Mouse (Mus musculus) hindbrain, postnatal 0 days (tissue): ENCODE measurements around the gene Flrt2. TPM values are rescaled to one million over a fixed set of nuclear protein-coding genes. Genes with fewer than 3 reads are reported as not detected.
A peak's percentile ranks its signal among the peaks of the same experiment; 100 is the strongest.
"Not testable (repeated sequence)": the region's sequence is repeated elsewhere in the genome, so short reads cannot be mapped to it uniquely, and the experiment has no call there.

Source experiments
- ATAC-seq: fragments of 200-750 bp; cut with Nextera tagmentation; 2 replicates; pipeline ENCODE4 v1.8.0; 2017; ENCODE audit warnings: mild to moderate bottlenecking, moderate TSS enrichment, moderate library complexity
- DNase-seq: peaks from one replicate; pipeline ENCODE4 v3.0.0-alpha.2; 2015; ENCODE audit warnings: low spot score
- H3K27ac ChIP-seq: fragments of 300-500 bp; sonication (generic); 2 replicates; pipeline ENCODE4 v1.5.1; 2014; ENCODE audit warnings: mild to moderate bottlenecking
- H3K27me3 ChIP-seq: fragments of 300-500 bp; sonication (generic); 2 replicates; pipeline ENCODE4 v1.6.1; 2014; ENCODE audit warnings: low read length, mixed read lengths; ENCODE audit not compliant: insufficient read depth
- H3K36me3 ChIP-seq: fragments of 300-500 bp; sonication (generic); 2 replicates; pipeline ENCODE4 v1.6.1; 2014; ENCODE audit warnings: low read length, mixed read lengths; ENCODE audit not compliant: insufficient read depth
- H3K4me1 ChIP-seq: fragments of 300-500 bp; sonication (generic); 2 replicates; pipeline ENCODE4 v1.6.1; 2014; ENCODE audit warnings: antibody characterized with exemption, low read length, mixed read lengths; ENCODE audit not compliant: insufficient read depth
- H3K4me2 ChIP-seq: fragments of 300-500 bp; sonication (generic); 2 replicates; pipeline ENCODE4 v1.6.1; 2014; ENCODE audit warnings: low read depth, mild to moderate bottlenecking, low read length, moderate library complexity, mixed read lengths
- H3K4me3 ChIP-seq: fragments of 300-500 bp; sonication (generic); 2 replicates; pipeline ENCODE4 v1.5.1; 2014; ENCODE audit warnings: low read length
- H3K9ac ChIP-seq: fragments of 300-500 bp; sonication (generic); replicated peaks from 2 replicates; pipeline ENCODE4 v1.6.1; 2014; ENCODE audit warnings: mild to moderate bottlenecking, low read length, moderate library complexity, mixed read lengths
- H3K9me3 ChIP-seq: fragments of 300-500 bp; sonication (generic); 2 replicates; pipeline ENCODE4 v1.6.1; 2016; ENCODE audit warnings: low read length, mixed read lengths
- CTCF ChIP-seq: IDR thresholded peaks from 2 replicates; pipeline ENCODE4 v1.5.1; 2016; ENCODE audit warnings: antibody characterized with exemption, control low read depth, low read depth
- WGBS: fragments of 180-500 bp; shearing (Covaris S2); extraction: QIAGEN DNeasy Blood & Tissue Kit; methylation state at CpG from one replicate; pipeline ENCODE4 v1.1.7; 2014; 5-methylcytosine and 5-hydroxymethylcytosine counted together
- polyA plus RNA-seq: library from polyadenylated mRNA; unstranded; fragments of >200 nt; fragmentation: Nextera tagmentation; extraction: Ambion mirVana; gene quantifications from 2 replicates; pipeline ENCODE4 v1.2.1, GENCODE M21; 2015
- total RNA-seq: library from RNA; depleted of rRNA; stranded (reverse); fragments of >200 nt; gene quantifications from 2 replicates; pipeline ENCODE4 v1.2.3, GENCODE M21; 2014; rRNA removed

The Flrt2 gene
- total RNA-seq: 34.4 and 40.9 TPM in 2 replicates
- 11.7 and 12.5 TPM in 2 replicates for polyA plus RNA-seq

GRCm38 (mm10) chr12:95691961-95692767 is at the start of gene Flrt2:
Gene Flrt2 (plus strand): TSS chr12:95692226.
- ATAC-seq (no peak), DNase-seq (peak; percentile 72)
- Histone ChIP-seq H3K9me3 (no peaks in the 10 kb centered on the region), H3K4me2 (peak within 1 kb of the TSS; percentile 75), H3K27me3 (no peaks in the 10 kb centered on the region), H3K36me3 (no peaks in the 10 kb centered on the region), H3K9ac (peak within 1 kb of the TSS; percentile 64), H3K27ac (peak within 1 kb of the TSS; percentile 92), H3K4me3 (peak within 1 kb of the TSS; percentile 67), H3K4me1 (0 out of 2 replicates have a peak, but pooled peaks cover 6% of the 10 kb centered on the region)
- under 1% methylated on average over 32 of the region's 32 CpGs for WGBS
- TF ChIP-seq CTCF: no peak

DNA sequence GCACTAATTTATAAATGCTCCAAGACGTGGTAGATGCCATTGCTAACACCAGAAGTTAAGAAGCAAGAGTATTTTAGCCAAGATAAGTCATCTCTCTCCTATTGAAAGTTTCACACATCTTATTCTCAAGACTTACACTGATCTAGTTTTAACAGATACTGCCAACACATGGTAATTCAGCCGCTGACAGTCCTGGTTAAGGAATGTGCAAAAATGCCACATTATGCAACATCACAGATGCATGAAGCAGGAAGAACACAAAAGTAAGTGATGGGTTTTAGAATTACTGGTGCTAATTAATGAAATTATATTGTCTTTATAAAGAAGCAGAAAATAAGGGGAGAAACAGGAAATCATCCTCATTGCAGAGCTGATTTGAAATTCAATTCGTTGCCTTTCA is 49.8 kb upstream of the Flrt2 start:
- no peak for ATAC-seq
- no peak overlapping the region for H3K27ac ChIP-seq
- no peak for DNase-seq
- no peak for TF ChIP-seq CTCF
- H3K4me2 ChIP-seq: no peak overlapping the region
- no peaks in the 10 kb centered on the region for H3K9me3 ChIP-seq
- no peak overlapping the region for H3K4me3 ChIP-seq
- no peak overlapping the region for H3K9ac ChIP-seq
- no peaks in the 10 kb centered on the region for H3K27me3 ChIP-seq
- 72% methylated on average over 3 of the region's 3 CpGs for WGBS
- no peaks in the 10 kb centered on the region for H3K4me1 ChIP-seq
- H3K36me3 ChIP-seq: no peaks in the 10 kb centered on the region

DNA sequence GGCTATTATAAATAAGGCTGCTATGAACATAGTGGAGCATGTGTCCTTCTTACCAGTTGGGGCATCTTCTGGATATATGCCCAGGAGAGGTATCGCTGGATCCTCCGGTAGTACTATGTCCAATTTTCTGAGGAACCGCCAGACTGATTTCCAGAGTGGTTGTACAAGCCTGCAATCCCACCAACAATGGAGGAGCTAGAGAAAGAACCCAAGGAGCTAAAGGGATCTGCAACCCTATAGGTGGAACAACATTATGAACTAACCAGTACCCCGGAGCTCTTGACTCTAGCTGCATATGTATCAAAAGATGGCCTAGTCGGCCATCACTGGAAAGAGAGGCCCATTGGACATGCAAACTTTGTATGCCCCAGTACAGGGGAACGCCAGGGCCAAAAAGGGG is 44.8 kb upstream of the Flrt2 start:
- not testable (repeated sequence) for DNase-seq, H3K36me3 ChIP-seq, H3K4me2 ChIP-seq, H3K9me3 ChIP-seq, H3K9ac ChIP-seq, H3K27me3 ChIP-seq, H3K4me1 ChIP-seq, H3K4me3 ChIP-seq, H3K27ac ChIP-seq, ATAC-seq
- WGBS: 83% methylated on average over 2 of the region's 6 CpGs

DNA sequence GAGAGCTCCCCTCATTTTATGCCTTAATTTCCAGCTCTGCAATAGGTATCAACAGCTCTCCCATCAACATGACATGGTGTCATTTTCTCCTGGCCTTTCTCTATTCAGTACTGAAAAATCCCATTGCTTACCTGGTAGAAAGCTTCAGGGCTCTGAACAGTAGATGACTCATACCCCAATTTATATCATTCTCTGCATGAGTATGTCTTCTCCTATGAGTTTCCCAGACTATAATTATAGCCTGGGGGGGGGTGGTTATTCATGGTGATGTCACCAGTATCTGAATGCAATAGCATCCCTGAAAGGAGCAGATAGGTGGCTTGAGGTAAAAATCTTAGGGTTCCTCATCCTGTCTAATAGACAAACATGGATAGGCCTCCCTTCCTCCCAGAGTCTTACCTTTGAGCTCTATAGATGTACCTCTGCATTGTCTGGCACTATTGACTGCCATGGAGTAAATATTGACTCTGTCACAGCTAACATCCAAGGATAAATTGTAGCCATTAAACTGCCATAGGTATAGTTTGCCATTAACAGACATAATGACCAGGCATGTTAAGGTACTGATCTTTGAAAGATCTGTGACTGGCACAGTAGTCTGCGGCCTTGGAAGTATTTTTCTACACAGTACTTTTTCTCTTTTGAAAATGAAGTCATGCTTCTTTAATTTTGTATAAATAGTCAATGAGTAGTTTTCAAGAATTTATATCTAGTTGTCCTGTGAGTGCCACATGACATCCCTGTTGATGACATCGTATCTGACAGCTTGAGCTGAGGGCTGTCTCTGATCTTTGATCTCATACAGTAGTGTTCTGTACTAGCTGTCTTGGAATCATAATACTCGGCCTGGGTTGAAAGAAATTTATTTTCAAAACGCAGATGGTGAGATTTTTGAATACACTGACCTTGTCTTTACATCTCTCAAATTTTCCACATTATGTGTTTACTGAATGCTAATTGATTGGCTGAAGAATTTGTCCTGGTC is 39.6 kb upstream of the Flrt2 start:
- H3K27ac ChIP-seq: no peak overlapping the region
- 81% methylated on average over 4 of the region's 4 CpGs for WGBS
- H3K27me3 ChIP-seq: no peaks in the 10 kb centered on the region
- no peak overlapping the region for H3K4me2 ChIP-seq
- DNase-seq (no peak), ATAC-seq (no peak)
- no peak overlapping the region for H3K9ac ChIP-seq
- no peaks in the 10 kb centered on the region for H3K36me3 ChIP-seq
- no peak for TF ChIP-seq CTCF
- H3K4me3 ChIP-seq: no peak overlapping the region
- no peaks in the 10 kb centered on the region for H3K9me3 ChIP-seq
- no peaks in the 10 kb centered on the region for H3K4me1 ChIP-seq

DNA sequence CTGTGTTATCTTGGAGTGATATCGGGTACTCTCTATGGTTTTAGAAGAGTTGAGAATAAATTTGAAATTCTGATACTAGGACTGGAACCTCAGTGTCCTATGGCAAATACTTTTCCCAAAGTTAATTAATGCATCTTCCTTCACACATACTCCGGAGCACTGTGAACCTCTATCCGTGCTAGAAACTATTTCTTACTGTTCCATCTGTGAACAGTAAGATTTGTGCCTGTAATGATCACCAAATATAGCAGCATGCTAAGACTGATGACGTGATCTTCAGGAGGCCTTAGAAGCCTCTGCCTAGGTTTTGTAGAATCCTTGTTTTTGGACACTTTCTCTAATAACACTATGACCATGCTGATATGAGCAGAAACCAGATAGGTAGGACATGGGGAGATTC is 35.4 kb upstream of the Flrt2 start:
- Histone ChIP-seq H3K27me3 (no peaks in the 10 kb centered on the region), H3K9me3 (no peaks in the 10 kb centered on the region), H3K4me2 (no peak overlapping the region), H3K4me3 (no peak overlapping the region), H3K27ac (no peak overlapping the region), H3K4me1 (no peaks in the 10 kb centered on the region), H3K9ac (no peak overlapping the region), H3K36me3 (no peaks in the 10 kb centered on the region)
- no peak for TF ChIP-seq CTCF
- 94% methylated on average over 4 of the region's 4 CpGs for WGBS
- DNase-seq: no peak
- ATAC-seq: no peak

- no peaks in the 10 kb centered on the region for H3K9me3 ChIP-seq
- no peaks in the 10 kb centered on the region for H3K27me3 ChIP-seq
- no peak for DNase-seq
- WGBS: 91% methylated on average over 5 of the region's 5 CpGs
- H3K36me3 ChIP-seq: no peaks in the 10 kb centered on the region
- no peak for TF ChIP-seq CTCF
- no peak overlapping the region for H3K4me3 ChIP-seq
- no peak overlapping the region for H3K9ac ChIP-seq
- no peak overlapping the region for H3K27ac ChIP-seq
- ATAC-seq: no peak
- no peaks in the 10 kb centered on the region for H3K4me1 ChIP-seq
- H3K4me2 ChIP-seq: no peak overlapping the region
Observed at GRCm38 (mm10) chr12:95667296-95667695, 24.7 kb upstream of the Flrt2 start.
